Mouse (Mus musculus): Measurements from ENCODE around the gene Ros1. TPM values are rescaled to one million over a fixed set of nuclear protein-coding genes. Genes with fewer than 3 reads are reported as not detected.

Ros1 gene
- polyA plus RNA-seq, 1 experiment from 2014 or later, result not detected

DNA sequence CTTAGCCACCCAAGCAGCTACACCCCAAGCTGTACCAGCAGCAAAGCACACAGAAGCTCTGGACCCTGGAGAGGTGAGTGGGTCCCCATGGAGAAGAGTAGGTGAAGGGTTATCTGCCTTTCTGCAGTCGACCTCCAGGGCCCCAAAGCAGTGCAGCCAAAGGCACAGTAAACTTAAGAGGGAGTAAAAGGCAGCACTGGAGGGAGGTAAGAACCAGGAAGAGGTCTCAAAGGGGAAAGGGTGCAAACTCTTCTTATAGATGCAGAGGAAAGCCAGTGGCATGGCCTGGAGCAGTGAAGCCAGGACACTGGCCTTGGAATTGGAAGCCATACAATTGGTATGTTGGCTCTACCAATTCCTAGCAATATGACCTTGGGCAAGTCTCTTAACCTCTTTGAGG lies 169.8 kb downstream of the Ros1 start:
- 0% methylated on average over 1 of the region's 1 CpGs for WGBS
- peaks cover 12 to 16% of the 10 kb centered on the region in 2 experiments for H3K4me1 ChIP-seq (ENCODE audit: control insufficient read depth in 2 of 2, insufficient read depth in 2 of 2, low read length in 2 of 2)
- no peak for ATAC-seq (ENCODE audit: insufficient number of reproducible peaks, insufficient read depth, low FRiP score, low read depth)

DNA sequence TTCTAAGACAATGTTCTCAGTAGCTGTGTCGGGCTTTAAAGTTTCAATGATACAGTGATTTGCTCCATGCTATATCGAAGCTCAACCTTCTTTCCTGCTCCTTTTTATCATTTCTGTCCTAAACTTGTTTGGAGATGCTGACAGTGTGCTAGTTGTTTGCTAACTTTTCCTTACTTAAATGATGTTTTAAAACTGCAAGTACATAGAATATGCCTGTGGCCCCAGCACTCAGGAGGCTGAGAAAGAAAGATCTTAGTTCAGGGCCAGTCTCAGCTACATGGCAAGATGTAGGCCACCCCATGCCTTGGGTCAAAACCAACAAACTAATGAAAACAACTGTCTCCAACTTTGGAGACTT lies 171.0 kb downstream of the Ros1 start:
- H3K36me3 ChIP-seq (ENCODE audit: control insufficient read depth, insufficient read depth, low read length), result no peaks in the 10 kb centered on the region
- no peak overlapping the region for H3K4me3 ChIP-seq (ENCODE audit: control insufficient read depth in 1 of 2, insufficient read depth in 1 of 2, low read depth in 1 of 2, low read length in 2 of 2)
- peaks cover 12 to 16% of the 10 kb centered on the region in 2 experiments for H3K4me1 ChIP-seq (ENCODE audit: control insufficient read depth in 2 of 2, insufficient read depth in 2 of 2, low read length in 2 of 2)
- 19% methylated on average over 2 of the region's 2 CpGs for WGBS
- H3K27ac ChIP-seq (replicated peaks in 1 of 2; ENCODE audit: control insufficient read depth in 1 of 2, insufficient read depth in 1 of 2, low read depth in 2 of 2, low read length in 2 of 2), result no peak overlapping the region
- no peaks in the 10 kb centered on the region for H3K9me3 ChIP-seq (ENCODE audit: control insufficient read depth, low read length)
- ATAC-seq (ENCODE audit: insufficient number of reproducible peaks, insufficient read depth, low FRiP score, low read depth), result no peak
- H3K9ac ChIP-seq (ENCODE audit: low read length), result no peak overlapping the region
- H3K27me3 ChIP-seq (ENCODE audit: control insufficient read depth, insufficient read depth, low read length), result peaks cover 94% of the 10 kb centered on the region
- H3K4me2 ChIP-seq (ENCODE audit: low read length), result no peak overlapping the region

More for the DNA sequence above, 169.8 kb downstream of the Ros1 start:
- Histone ChIP-seq H3K27ac (replicated peaks in 1 of 2; ENCODE audit: control insufficient read depth in 1 of 2, insufficient read depth in 1 of 2, low read depth in 2 of 2, low read length in 2 of 2) (no peak overlapping the region), H3K9ac (ENCODE audit: low read length) (no peak overlapping the region), H3K4me3 (ENCODE audit: control insufficient read depth in 1 of 2, insufficient read depth in 1 of 2, low read depth in 1 of 2, low read length in 2 of 2) (no peak overlapping the region), H3K27me3 (ENCODE audit: control insufficient read depth, insufficient read depth, low read length) (peaks cover 98% of the 10 kb centered on the region), H3K9me3 (ENCODE audit: control insufficient read depth, low read length) (no peaks in the 10 kb centered on the region), H3K36me3 (ENCODE audit: control insufficient read depth, insufficient read depth, low read length) (no peaks in the 10 kb centered on the region), H3K4me2 (ENCODE audit: low read length) (no peak overlapping the region)

DNA sequence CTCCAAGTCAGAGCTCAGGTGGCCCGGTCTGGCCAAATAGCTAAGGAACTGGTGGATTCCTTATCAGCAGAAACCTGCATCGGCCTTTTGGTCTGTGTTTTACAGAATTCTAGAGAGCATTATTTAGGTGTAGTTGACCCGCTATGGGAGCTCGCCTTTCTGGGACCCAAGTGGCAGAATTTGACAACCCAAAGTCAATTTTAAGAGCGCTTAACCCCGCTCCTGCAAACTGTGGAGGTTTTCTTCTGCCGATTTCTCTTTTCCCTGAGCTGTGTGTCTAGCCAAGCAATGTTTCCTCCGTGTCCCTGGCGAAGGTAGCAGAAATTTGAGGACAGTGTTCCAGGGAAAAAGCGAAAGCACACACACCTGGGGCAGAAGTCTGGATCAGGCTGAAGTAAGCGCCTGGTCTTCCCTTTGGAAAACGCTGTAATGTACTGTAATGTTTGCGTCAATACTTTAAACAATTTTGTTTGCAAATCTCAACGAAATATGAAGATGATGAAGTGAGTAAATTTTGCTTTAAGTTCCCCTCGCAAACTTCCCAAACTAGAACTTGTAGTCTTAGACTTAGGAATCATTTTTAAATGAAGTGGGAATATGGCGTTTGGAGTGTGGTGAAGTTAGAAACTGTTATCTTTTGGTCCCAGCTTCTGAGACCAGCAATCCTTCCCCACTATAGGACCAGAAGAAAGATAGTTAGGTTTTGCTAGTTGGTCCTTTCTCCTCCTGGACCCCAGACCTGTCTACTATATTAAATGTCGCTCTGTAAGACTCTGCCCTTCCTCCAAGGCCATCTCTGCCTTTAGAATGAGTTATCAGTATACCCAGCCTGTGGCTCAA lies 171.6 kb downstream of the Ros1 start:
- H3K9ac ChIP-seq (ENCODE audit: low read length), result no peak overlapping the region
- ATAC-seq (ENCODE audit: insufficient number of reproducible peaks, insufficient read depth, low FRiP score, low read depth), result no peak
- 6% methylated on average over 17 of the region's 17 CpGs for WGBS

DNA sequence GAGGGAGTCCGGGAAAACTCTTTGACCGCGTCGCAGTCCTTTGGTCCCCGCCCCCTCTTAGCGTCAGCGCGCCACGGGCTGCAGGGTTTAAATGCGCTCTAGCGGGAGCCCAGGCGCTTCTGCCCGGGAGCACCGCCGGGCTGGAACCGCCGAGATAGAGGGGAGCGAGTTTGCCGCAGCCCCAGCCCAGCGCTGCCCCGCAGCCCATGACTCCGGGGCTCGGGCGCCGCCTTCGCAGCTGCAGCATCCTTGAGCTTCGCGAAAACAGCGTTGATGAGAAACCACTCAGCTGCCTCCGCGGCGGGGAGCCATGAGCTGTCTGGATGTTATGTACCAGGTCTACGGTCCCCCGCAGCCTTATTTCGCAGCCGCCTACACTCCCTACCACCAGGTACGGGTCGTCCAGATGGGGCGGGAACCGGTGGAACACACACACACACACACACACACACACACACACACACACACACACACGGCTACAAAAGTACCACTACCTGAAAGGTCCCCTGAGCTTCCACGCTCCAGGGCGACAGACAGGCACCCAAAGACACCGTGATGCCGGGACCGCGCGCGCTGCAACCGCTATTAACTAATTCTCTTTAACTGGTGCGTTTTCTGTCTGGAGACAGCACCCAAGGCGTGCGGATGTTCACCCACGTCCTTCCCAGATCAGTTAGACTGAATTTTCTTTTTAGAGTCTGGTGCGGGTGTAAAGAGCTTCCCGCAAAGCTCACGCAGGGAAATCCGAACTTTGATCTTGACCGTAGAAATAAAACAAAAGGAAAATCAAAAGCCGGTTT lies 172.4 kb downstream of the Ros1 start, which contains the start of gene Vgll2:
Vgll2 (plus strand) TSS at position 90 of the 800 bp plus-strand sequence.
- peak within 1 kb of the TSS; percentile 92 for H3K4me2 ChIP-seq (ENCODE audit: low read length)
- no peak within 1 kb of the TSS for H3K27ac ChIP-seq (replicated peaks in 1 of 2; ENCODE audit: control insufficient read depth in 1 of 2, insufficient read depth in 1 of 2, low read depth in 2 of 2, low read length in 2 of 2)
- H3K9ac ChIP-seq (ENCODE audit: low read length), result 0 out of 2 replicates have a peak within 1 kb of the TSS, but pooled peaks have one; percentile 16
- peaks cover 12 to 13% of the 10 kb centered on the region in 2 experiments for H3K4me1 ChIP-seq (ENCODE audit: control insufficient read depth in 2 of 2, insufficient read depth in 2 of 2, low read length in 2 of 2)
- H3K9me3 ChIP-seq (ENCODE audit: control insufficient read depth, low read length), result no peaks in the 10 kb centered on the region
- no peak for ATAC-seq (ENCODE audit: insufficient number of reproducible peaks, insufficient read depth, low FRiP score, low read depth)
- H3K36me3 ChIP-seq (ENCODE audit: control insufficient read depth, insufficient read depth, low read length), result no peaks in the 10 kb centered on the region
- H3K27me3 ChIP-seq (ENCODE audit: control insufficient read depth, insufficient read depth, low read length), result peaks cover 80% of the 10 kb centered on the region
- H3K4me3 ChIP-seq (ENCODE audit: control insufficient read depth in 1 of 2, insufficient read depth in 1 of 2, low read depth in 1 of 2, low read length in 2 of 2), result peak within 1 kb of the TSS; percentile 51 to 60
- under 1% methylated on average over 60 of the region's 60 CpGs for WGBS

More for the DNA sequence above, 171.6 kb downstream of the Ros1 start:
- no peak overlapping the region for H3K27ac ChIP-seq (replicated peaks in 1 of 2; ENCODE audit: control insufficient read depth in 1 of 2, insufficient read depth in 1 of 2, low read depth in 2 of 2, low read length in 2 of 2)
- peaks cover 12 to 16% of the 10 kb centered on the region in 2 experiments for H3K4me1 ChIP-seq (ENCODE audit: control insufficient read depth in 2 of 2, insufficient read depth in 2 of 2, low read length in 2 of 2)
- peak overlapping the region in 1 of 2 experiments; percentile 51; a peak in 1 of 4 replicates for H3K4me3 ChIP-seq (ENCODE audit: control insufficient read depth in 1 of 2, insufficient read depth in 1 of 2, low read depth in 1 of 2, low read length in 2 of 2)
- peak overlapping the region; percentile 92 for H3K4me2 ChIP-seq (ENCODE audit: low read length)
- no peaks in the 10 kb centered on the region for H3K9me3 ChIP-seq (ENCODE audit: control insufficient read depth, low read length)
- H3K27me3 ChIP-seq (ENCODE audit: control insufficient read depth, insufficient read depth, low read length), result peaks cover 88% of the 10 kb centered on the region
- no peaks in the 10 kb centered on the region for H3K36me3 ChIP-seq (ENCODE audit: control insufficient read depth, insufficient read depth, low read length)

DNA sequence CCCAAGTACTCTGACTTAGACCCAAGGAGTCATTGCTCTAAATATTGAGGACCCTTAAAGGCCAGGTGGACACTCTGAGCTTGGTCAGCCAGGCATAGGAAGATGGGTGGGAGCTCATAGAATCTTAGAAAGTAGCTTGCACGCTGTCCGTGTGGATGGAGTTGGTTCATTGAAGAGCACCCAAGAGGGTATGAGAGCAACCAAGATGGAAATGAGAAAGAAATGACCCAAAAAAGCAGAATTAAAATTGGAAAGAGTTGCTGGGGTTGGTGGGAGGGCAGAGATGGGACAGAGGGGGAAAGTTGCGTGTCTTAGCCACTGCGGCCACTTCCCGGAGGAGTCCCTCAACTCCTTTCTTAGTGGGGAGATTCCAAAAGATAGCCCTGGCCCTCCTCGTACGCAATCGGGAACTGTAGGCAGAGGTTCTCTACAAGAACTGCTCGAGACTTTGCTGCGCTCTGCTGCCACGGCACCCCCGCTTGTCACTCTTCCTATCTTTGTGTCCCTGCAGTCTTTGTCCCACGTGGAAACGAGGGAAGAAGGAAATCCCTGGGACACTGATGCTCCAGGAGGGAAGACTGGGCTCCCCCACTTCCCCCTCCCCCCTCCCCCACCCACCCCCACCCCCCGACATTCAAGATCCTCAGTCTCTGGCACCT lies 173.2 kb downstream of the Ros1 start:
- Histone ChIP-seq H3K36me3 (ENCODE audit: control insufficient read depth, insufficient read depth, low read length) (no peaks in the 10 kb centered on the region), H3K9ac (ENCODE audit: low read length) (no peak overlapping the region), H3K4me1 (ENCODE audit: control insufficient read depth in 2 of 2, insufficient read depth in 2 of 2, low read length in 2 of 2) (peaks cover 8 to 12% of the 10 kb centered on the region in 2 experiments; a peak in 3 of 4 replicates), H3K27me3 (ENCODE audit: control insufficient read depth, insufficient read depth, low read length) (peaks cover 72% of the 10 kb centered on the region), H3K9me3 (ENCODE audit: control insufficient read depth, low read length) (no peaks in the 10 kb centered on the region), H3K4me3 (ENCODE audit: control insufficient read depth in 1 of 2, insufficient read depth in 1 of 2, low read depth in 1 of 2, low read length in 2 of 2) (peak overlapping the region; percentile 20 to 51; a peak in 3 of 4 replicates), H3K4me2 (ENCODE audit: low read length) (peak overlapping the region; percentile 92), H3K27ac (replicated peaks in 1 of 2; ENCODE audit: control insufficient read depth in 1 of 2, insufficient read depth in 1 of 2, low read depth in 2 of 2, low read length in 2 of 2) (no peak overlapping the region)
- under 1% methylated on average over 14 of the region's 15 CpGs for WGBS
- ATAC-seq (ENCODE audit: insufficient number of reproducible peaks, insufficient read depth, low FRiP score, low read depth), result no peak

DNA sequence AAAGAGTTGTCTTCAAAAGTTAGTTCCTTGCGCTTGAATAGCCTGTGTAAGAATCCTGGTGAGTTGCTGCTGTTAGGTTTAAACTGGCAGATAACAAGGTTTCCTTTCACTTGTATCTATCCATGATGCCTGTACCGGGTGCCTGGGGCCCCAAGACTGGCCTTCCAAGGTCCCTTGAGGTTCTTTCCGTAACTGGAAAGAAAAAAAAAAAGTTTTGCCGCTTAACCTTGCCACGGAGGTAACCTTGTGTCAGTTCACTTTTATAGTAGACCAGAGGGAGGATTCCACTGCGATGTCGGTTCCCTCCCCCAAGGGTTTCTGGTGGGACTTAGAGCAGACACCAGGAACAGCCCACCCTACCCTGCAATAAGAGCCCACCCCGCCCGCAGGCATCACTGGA lies 173.8 kb downstream of the Ros1 start:
- H3K4me1 ChIP-seq (ENCODE audit: control insufficient read depth in 2 of 2, insufficient read depth in 2 of 2, low read length in 2 of 2), result peaks cover 8 to 12% of the 10 kb centered on the region in 2 experiments; a peak in 3 of 4 replicates
- H3K9ac ChIP-seq (ENCODE audit: low read length), result no peak overlapping the region
- no peaks in the 10 kb centered on the region for H3K36me3 ChIP-seq (ENCODE audit: control insufficient read depth, insufficient read depth, low read length)
- H3K4me3 ChIP-seq (ENCODE audit: control insufficient read depth in 1 of 2, insufficient read depth in 1 of 2, low read depth in 1 of 2, low read length in 2 of 2), result no peak overlapping the region
- WGBS, result 3% methylated on average over 9 of the region's 9 CpGs
- no peak overlapping the region for H3K27ac ChIP-seq (replicated peaks in 1 of 2; ENCODE audit: control insufficient read depth in 1 of 2, insufficient read depth in 1 of 2, low read depth in 2 of 2, low read length in 2 of 2)
- H3K4me2 ChIP-seq (ENCODE audit: low read length), result no peak overlapping the region
- no peak for ATAC-seq (ENCODE audit: insufficient number of reproducible peaks, insufficient read depth, low FRiP score, low read depth)
- peaks cover 66% of the 10 kb centered on the region for H3K27me3 ChIP-seq (ENCODE audit: control insufficient read depth, insufficient read depth, low read length)
- H3K9me3 ChIP-seq (ENCODE audit: control insufficient read depth, low read length), result no peaks in the 10 kb centered on the region

DNA sequence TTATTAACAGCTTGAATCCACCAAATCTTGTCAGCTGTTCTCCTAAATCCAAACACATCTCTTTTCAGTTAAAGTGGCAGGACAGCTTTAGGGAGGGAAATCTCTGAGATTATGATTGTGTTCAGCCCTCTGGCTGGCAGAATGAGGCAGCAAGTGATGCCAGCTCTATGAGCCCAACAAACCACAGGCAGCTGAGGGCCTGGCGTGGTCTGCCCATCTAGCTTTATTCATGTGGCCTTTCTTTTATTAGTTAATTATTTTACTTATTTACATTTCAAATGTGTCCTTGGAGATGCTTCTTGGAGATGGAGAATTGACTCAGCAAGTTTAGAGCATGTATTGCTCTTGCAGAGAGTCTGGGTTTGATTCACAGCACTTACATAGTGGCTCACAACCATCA lies 176.6 kb downstream of the Ros1 start:
- peaks cover 38% of the 10 kb centered on the region for H3K27me3 ChIP-seq (ENCODE audit: control insufficient read depth, insufficient read depth, low read length)
- peaks cover 8 to 12% of the 10 kb centered on the region in 2 experiments; a peak in 3 of 4 replicates for H3K4me1 ChIP-seq (ENCODE audit: control insufficient read depth in 2 of 2, insufficient read depth in 2 of 2, low read length in 2 of 2)
- H3K9me3 ChIP-seq (ENCODE audit: control insufficient read depth, low read length), result no peaks in the 10 kb centered on the region
- ATAC-seq (ENCODE audit: insufficient number of reproducible peaks, insufficient read depth, low FRiP score, low read depth), result no peak
- no peak overlapping the region for H3K4me2 ChIP-seq (ENCODE audit: low read length)
- H3K9ac ChIP-seq (ENCODE audit: low read length), result no peak overlapping the region
- H3K36me3 ChIP-seq (ENCODE audit: control insufficient read depth, insufficient read depth, low read length), result no peaks in the 10 kb centered on the region
- WGBS, result 82% methylated on average over 1 of the region's 1 CpGs
- no peak overlapping the region for H3K27ac ChIP-seq (replicated peaks in 1 of 2; ENCODE audit: control insufficient read depth in 1 of 2, insufficient read depth in 1 of 2, low read depth in 2 of 2, low read length in 2 of 2)
- H3K4me3 ChIP-seq (ENCODE audit: control insufficient read depth in 1 of 2, insufficient read depth in 1 of 2, low read depth in 1 of 2, low read length in 2 of 2), result no peak overlapping the region
